Mouse (Mus musculus) testis, adult 2 months (tissue): ENCODE results near the gene Arap1. TPM values are rescaled to one million over a fixed set of nuclear protein-coding genes. Genes with fewer than 3 reads are reported as not detected.
A peak's percentile ranks its signal among the peaks of the same experiment; 100 is the strongest.

Experiments used
- H3K27ac ChIP-seq: fragments of 200-500 bp; 2 replicates; pipeline ENCODE4 v1.5.1; 2012; ENCODE audit warnings: low read depth, low read length; ENCODE audit not compliant: control insufficient read depth, insufficient read depth
- H3K27me3 ChIP-seq: fragments of 200-500 bp; 2 replicates; pipeline ENCODE4 v1.6.1; 2012; ENCODE audit warnings: mild to moderate bottlenecking, low read length, moderate library complexity; ENCODE audit not compliant: control insufficient read depth, insufficient read depth
- H3K36me3 ChIP-seq: fragments of 200-500 bp; 2 replicates; pipeline ENCODE4 v1.6.1; 2012; ENCODE audit warnings: mild to moderate bottlenecking, low read length; ENCODE audit not compliant: control insufficient read depth, insufficient read depth
- H3K4me1 ChIP-seq: fragments of 200-500 bp; 2 replicates; pipeline ENCODE4 v1.6.1; 2012; ENCODE audit warnings: low read length; ENCODE audit not compliant: control insufficient read depth, insufficient read depth
- H3K4me3 ChIP-seq: fragments of 200-500 bp; 2 replicates; pipeline ENCODE4 v1.5.1; 2012; ENCODE audit warnings: low read depth, mild to moderate bottlenecking, low read length, moderate library complexity, mixed read lengths; ENCODE audit not compliant: control insufficient read depth
- CTCF ChIP-seq: fragments of 200-500 bp; IDR thresholded peaks from 2 replicates; pipeline ENCODE4 v1.5.1; 2012; ENCODE audit warnings: low read depth, mild to moderate bottlenecking, inconsistent platforms, low read length, moderate library complexity; ENCODE audit not compliant: control insufficient read depth, insufficient read depth, insufficient replicate concordance
- POLR2A ChIP-seq: fragments of 200-500 bp; IDR thresholded peaks from 2 replicates; pipeline ENCODE4 v1.6.1; 2012; ENCODE audit warnings: low read depth, mild to moderate bottlenecking, inconsistent platforms, low read length, moderate library complexity; ENCODE audit not compliant: control insufficient read depth
- polyA plus RNA-seq: library from polyadenylated mRNA; depleted of rRNA; stranded (reverse); fragments of >200 nt; gene quantifications from 2 replicates; pipeline ENCODE4 v1.2.3, GENCODE M21; 2012

Gene Arap1
- polyA plus RNA-seq, 1 experiment: 4.9 TPM

DNA sequence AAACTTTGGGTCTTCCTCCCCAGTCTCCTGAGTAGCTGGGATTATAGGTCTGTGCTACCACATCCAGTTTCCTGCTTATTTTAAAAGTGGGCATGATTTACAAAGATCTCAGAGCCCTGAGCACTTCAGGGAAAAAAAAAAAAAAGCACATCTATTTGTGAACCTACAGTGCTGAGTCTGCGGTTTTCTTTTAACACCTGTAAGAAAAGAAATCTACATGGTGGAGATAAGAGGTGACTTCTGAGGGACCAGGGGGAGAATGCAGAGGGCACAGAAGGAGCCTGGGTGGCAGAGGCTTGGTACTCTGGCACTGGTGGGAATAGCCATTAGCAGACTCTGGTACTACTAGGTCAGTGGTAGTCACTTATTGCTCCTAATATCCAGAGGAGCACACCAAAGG lies 28.1 kb upstream of the Arap1 start:
- TF ChIP-seq POLR2A (no peak), CTCF (no peak)
- Histone ChIP-seq H3K4me3 (peak overlapping the region; percentile 77), H3K36me3 (no peaks in the 10 kb centered on the region), H3K4me1 (peaks cover 21% of the 10 kb centered on the region), H3K27me3 (no peaks in the 10 kb centered on the region), H3K27ac (no peak overlapping the region)

DNA sequence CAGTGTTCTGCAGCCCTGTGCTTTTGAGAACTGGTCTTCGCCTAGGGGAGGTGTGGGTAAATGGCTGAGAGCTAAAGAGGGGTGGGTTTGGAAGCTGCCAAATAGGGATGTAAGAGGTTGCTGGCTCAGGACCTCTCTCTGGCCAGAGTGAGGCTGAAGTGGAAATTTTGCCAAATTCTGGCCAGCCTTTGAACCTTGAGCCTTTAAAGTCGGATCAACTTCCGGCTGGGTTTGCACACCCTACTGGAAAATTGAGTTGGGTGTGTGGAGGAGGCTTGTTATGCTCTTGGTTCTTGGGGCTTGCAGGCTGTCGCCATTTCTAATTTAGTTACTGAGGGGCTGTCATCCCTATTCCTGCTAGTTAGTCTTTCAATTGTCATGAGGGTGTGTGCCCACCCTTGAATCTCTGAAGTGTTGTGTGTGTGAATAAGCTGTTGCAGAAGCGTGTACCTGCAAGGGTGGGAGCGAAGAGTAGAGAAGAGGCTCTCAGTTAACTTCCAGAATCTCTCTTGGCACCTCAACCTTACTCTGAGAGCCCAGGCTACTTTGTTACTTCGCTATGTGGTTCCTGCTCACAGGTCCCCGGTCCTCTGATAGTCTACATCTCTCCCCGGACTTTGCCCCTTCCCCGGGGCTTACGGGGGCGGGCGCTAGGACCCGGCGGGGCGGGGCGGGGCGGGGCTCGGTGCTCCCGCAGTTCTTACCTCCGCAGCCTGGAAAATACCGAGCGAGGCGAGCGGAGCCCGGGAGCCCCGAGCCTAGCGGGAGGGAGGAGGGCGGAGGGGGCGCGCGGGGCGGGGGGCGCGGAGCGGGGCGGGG lies 27.3 kb upstream of the Arap1 start:
- no peak for TF ChIP-seq CTCF
- no peak for TF ChIP-seq POLR2A
- H3K4me3 ChIP-seq: peak overlapping the region; percentile 77
- no peaks in the 10 kb centered on the region for H3K27me3 ChIP-seq
- no peak overlapping the region for H3K27ac ChIP-seq
- H3K4me1 ChIP-seq: peaks cover 21% of the 10 kb centered on the region
- no peaks in the 10 kb centered on the region for H3K36me3 ChIP-seq

DNA sequence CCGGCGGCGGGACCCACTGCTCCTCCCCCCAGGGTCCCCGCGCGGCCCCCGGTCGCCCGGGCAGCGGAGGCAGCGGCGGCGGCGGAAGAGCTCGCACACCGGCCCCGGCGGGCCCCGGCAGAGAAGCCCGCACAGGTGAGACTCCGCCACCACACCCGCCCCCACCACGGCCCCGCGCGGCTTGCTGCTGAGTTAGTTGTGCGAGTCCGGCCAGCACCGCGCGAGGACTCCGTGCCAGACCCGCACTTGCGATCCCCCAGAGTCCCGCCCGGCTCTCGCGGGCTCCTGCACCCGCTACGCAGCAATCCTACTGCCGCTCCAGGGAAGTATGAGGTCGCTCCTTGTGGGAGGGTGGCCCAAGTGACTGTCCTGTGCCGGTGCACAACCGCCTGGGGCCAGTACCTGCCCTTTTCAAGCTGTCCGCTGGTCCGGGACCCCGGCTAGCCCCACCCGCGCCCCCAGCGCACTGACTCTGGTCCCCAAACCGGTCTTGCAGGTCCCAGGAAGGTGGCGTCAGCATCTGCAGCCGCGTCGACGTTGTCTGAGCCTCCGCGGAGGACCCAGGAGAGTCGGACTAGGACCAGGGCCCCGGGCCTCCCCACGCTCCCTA lies 26.5 kb upstream of the Arap1 start:
- no peaks in the 10 kb centered on the region for H3K36me3 ChIP-seq
- H3K4me1 ChIP-seq: peaks cover 21% of the 10 kb centered on the region
- TF ChIP-seq CTCF: no peak
- no peak for TF ChIP-seq POLR2A
- peak overlapping the region; percentile 88 for H3K4me3 ChIP-seq
- no peak overlapping the region for H3K27ac ChIP-seq
- no peaks in the 10 kb centered on the region for H3K27me3 ChIP-seq

GRCm38 (mm10) chr7:101323141-101323594 lies 24.7 kb upstream of the Arap1 start:
- peak overlapping the region; percentile 88 for H3K4me3 ChIP-seq
- H3K27ac ChIP-seq: no peak overlapping the region; the same call in 1 of the 2 replicates
- no peaks in the 10 kb centered on the region for H3K36me3 ChIP-seq
- TF ChIP-seq POLR2A: no peak
- no peak for TF ChIP-seq CTCF
- no peaks in the 10 kb centered on the region for H3K27me3 ChIP-seq
- peaks cover 21% of the 10 kb centered on the region for H3K4me1 ChIP-seq

- Histone ChIP-seq H3K27ac (no peak overlapping the region), H3K36me3 (no peaks in the 10 kb centered on the region), H3K27me3 (no peaks in the 10 kb centered on the region), H3K4me3 (no peak overlapping the region), H3K4me1 (peaks cover 21% of the 10 kb centered on the region)
- TF ChIP-seq CTCF (no peak), POLR2A (no peak)
These were observed 23.5 kb upstream of the Arap1 start for GRCm38 (mm10) chr7:101324142-101324962.

DNA sequence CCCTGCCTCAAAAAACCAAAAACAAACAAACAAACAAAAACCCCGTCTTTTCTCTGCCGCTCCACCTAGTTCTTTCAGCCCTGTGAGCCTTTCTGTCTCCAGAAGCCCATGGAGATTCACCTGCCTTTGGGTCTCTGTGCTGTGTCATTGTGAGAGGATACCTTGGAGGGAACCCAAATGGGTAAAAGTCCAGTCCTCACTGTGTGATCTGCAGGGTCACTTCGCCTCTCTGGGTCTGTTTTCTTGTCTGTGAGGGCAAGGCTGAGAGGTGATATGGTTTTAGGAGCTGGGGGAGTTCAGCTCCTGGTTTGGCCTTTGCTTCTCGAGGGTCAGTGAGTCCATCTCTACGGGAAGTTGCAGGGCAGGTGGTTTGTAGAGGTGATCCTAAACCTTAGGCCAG lies 21.9 kb upstream of the Arap1 start:
- Histone ChIP-seq H3K4me3 (no peak overlapping the region), H3K36me3 (no peaks in the 10 kb centered on the region), H3K27ac (no peak overlapping the region), H3K4me1 (peaks cover 16% of the 10 kb centered on the region), H3K27me3 (no peaks in the 10 kb centered on the region)
- TF ChIP-seq CTCF (no peak), POLR2A (no peak)

DNA sequence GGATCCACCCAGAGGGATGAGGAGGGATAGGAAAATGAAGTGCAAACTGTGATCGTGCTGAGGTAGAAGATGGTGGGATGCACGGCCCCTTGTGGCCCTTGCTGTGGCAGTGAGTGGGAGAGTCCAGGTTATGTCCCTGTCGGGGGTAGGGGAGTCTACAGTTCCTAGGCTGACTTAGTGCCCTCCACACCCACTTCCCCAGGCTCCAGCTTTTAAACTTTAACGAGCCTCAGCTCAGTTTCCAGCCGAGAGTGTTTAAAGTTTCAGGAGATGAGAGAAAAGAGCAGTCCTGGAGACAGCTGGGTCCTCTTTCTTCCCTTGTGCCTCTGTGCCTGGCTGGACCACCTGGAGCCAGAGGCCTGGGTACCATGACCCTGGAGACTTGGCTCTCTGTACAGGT lies 20.6 kb upstream of the Arap1 start:
- peaks cover 8% of the 10 kb centered on the region for H3K4me1 ChIP-seq
- H3K27ac ChIP-seq: no peak overlapping the region
- H3K4me3 ChIP-seq: no peak overlapping the region
- H3K27me3 ChIP-seq: no peaks in the 10 kb centered on the region
- H3K36me3 ChIP-seq: no peaks in the 10 kb centered on the region
- TF ChIP-seq CTCF (no peak), POLR2A (no peak)
